21 mouse cellular contexts compared by ENCODE assay signal in the genomic region with DNA sequence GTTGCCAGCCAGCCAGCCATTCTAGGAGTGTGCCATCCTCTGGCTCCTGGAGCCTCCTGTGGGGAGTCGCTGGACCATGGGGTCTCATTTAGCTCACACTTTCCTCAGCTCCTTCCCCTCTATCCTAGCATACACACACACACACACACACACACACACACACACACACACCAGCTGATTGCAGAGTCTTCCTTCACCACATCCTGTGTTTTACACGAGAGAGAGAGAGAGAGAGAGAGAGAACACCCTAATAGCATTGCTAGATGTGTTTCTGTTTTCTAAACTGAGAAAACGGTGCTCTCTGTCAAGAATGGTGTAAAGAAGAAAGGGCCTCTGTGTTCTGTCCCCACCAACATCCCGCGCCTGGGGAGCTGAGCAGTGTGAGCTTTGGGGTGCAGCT. TPM values are rescaled to one million over a fixed set of nuclear protein-coding genes. Genes with fewer than 3 reads are reported as not detected.
DNase-seq lines count a peak whose midpoint lies in the region; ATAC-seq lines count a peak whose summit lies in the region.
"Had no signal": no experiment of that assay in that cellular context is flagged by ENCODE, and none has a peak within 500 bp of the region (broad histone marks: within the 10 kb centered on the region; RNA-seq: fewer than 3 reads in every experiment).

No protein-coding gene starts in this region.

- no peak overlapping the region for H3K9ac ChIP-seq in midbrain, embryonic 11.5 days (ENCODE audit: low read length)
- no peak overlapping the region for H3K9ac ChIP-seq in midbrain, embryonic 16.5 days (ENCODE audit: low read depth, low read length)
- H3K9ac ChIP-seq: embryonic facial prominence, embryonic 15.5 days; lung, embryonic 15.5 days; midbrain, embryonic 15.5 days; neural tube, embryonic 12.5 days had no signal

- H3K27me3 ChIP-seq in midbrain, embryonic 11.5 days (ENCODE audit: control insufficient read depth, insufficient read depth, low read length), result no peaks in the 10 kb centered on the region
- no peaks in the 10 kb centered on the region for H3K27me3 ChIP-seq in midbrain, embryonic 16.5 days (ENCODE audit: control insufficient read depth, insufficient read depth, low read depth, low read length)
- H3K27me3 ChIP-seq: embryonic facial prominence, embryonic 15.5 days; lung, embryonic 15.5 days; midbrain, embryonic 15.5 days; neural tube, embryonic 12.5 days had no signal

- no peaks in the 10 kb centered on the region for H3K36me3 ChIP-seq in midbrain, embryonic 11.5 days (ENCODE audit: control insufficient read depth, insufficient read depth, low read length)
- H3K36me3 ChIP-seq in midbrain, embryonic 16.5 days (ENCODE audit: control insufficient read depth, insufficient read depth, low read length), result no peaks in the 10 kb centered on the region
- H3K36me3 ChIP-seq: embryonic facial prominence, embryonic 15.5 days; heart, embryonic 10.5 days; lung, embryonic 15.5 days; midbrain, embryonic 15.5 days; neural tube, embryonic 12.5 days had no signal

- ATAC-seq in midbrain, embryonic 11.5 days (ENCODE audit: low FRiP score), result no peak
- no peak for ATAC-seq in midbrain, embryonic 16.5 days
- ATAC-seq: hindbrain, embryonic 16.5 days; midbrain, embryonic 15.5 days had no signal

- no peaks in the 10 kb centered on the region for H3K9me3 ChIP-seq in midbrain, embryonic 11.5 days (ENCODE audit: control insufficient read depth, low read length)
- no peaks in the 10 kb centered on the region for H3K9me3 ChIP-seq in midbrain, embryonic 16.5 days (replicated peaks; ENCODE audit: control insufficient read depth, low read length, poor library complexity, severe bottlenecking)
- H3K9me3 ChIP-seq: embryonic facial prominence, embryonic 15.5 days; G1E; heart, embryonic 10.5 days; lung, embryonic 15.5 days; midbrain, embryonic 15.5 days; neural tube, embryonic 12.5 days had no signal

- no peak overlapping the region for H3K4me3 ChIP-seq in midbrain, embryonic 11.5 days (ENCODE audit: low read depth, low read length)
- H3K4me3 ChIP-seq in midbrain, embryonic 16.5 days (ENCODE audit: low read depth, low read length), result no peak overlapping the region
- H3K4me3 ChIP-seq: embryonic facial prominence, embryonic 15.5 days; heart, embryonic 10.5 days; lung, embryonic 15.5 days; midbrain, embryonic 15.5 days; neural tube, embryonic 12.5 days had no signal

- H3K4me2 ChIP-seq in midbrain, embryonic 11.5 days, result no peak overlapping the region
- H3K4me2 ChIP-seq in midbrain, embryonic 16.5 days (ENCODE audit: low read length), result no peak overlapping the region
- H3K4me2 ChIP-seq: embryonic facial prominence, embryonic 15.5 days; lung, embryonic 15.5 days; midbrain, embryonic 15.5 days; neural tube, embryonic 12.5 days had no signal

- WGBS in midbrain, embryonic 11.5 days, result 72% methylated on average over 5 of the region's 5 CpGs
- WGBS in midbrain, embryonic 16.5 days, result 68% methylated on average over 5 of the region's 5 CpGs

- peak; percentile 60 for DNase-seq in midbrain, embryonic 11.5 days (ENCODE audit: low spot score, missing footprints)
- peak; percentile 82 for DNase-seq in T-cell, adult 2 months (ENCODE audit: low spot score)
- DNase-seq in naive thymus-derived CD4-positive, alpha-beta T cell, adult 2 months (ENCODE audit: low read depth), result peak; percentile 85
- DNase-seq in thymus, postnatal 25 days, result peak; percentile 72
- no peak for DNase-seq in cerebellum, adult 11 months
- no peak for DNase-seq in lung, adult 18-20 months
- DNase-seq in ovary, postnatal 36 days (ENCODE audit: low spot score), result no peak
- DNase-seq: cerebellum, postnatal 14 days; embryo, embryonic 11 days; gastrocnemius, postnatal 36 days; kidney, adult 18-20 months; kidney, postnatal 25 days had no signal

- H3K27ac ChIP-seq in midbrain, embryonic 11.5 days (ENCODE audit: low read depth, low read length), result no peak overlapping the region
- no peak overlapping the region for H3K27ac ChIP-seq in midbrain, embryonic 16.5 days (ENCODE audit: low read length)
- H3K27ac ChIP-seq: embryonic facial prominence, embryonic 15.5 days; heart, embryonic 10.5 days; lung, embryonic 15.5 days; midbrain, embryonic 15.5 days; neural tube, embryonic 12.5 days had no signal

- no peaks in the 10 kb centered on the region for H3K4me1 ChIP-seq in midbrain, embryonic 11.5 days (ENCODE audit: control insufficient read depth, insufficient read depth, low read length)
- H3K4me1 ChIP-seq in midbrain, embryonic 16.5 days (ENCODE audit: control insufficient read depth, insufficient read depth, low read length), result no peaks in the 10 kb centered on the region
- H3K4me1 ChIP-seq: lung, embryonic 15.5 days; midbrain, embryonic 15.5 days had no signal

RNA-seq across cellular contexts. Expression of gene Stk10, which starts 49.7 kb away (rescaled TPM):
- 0.58 and 0.67 TPM in 2 replicates for polyA plus RNA-seq in midbrain, embryonic 11.5 days (2014; fragmentation: Nextera tagmentation; extraction: Ambion mirVana)
- polyA plus RNA-seq in midbrain, embryonic 16.5 days (2015; fragmentation: Nextera tagmentation; extraction: Ambion mirVana), result 1.2 and 1.7 TPM in 2 replicates

RNA-seq across cellular contexts. Expression of gene Efcab9, which starts 50.9 kb away (rescaled TPM):
- polyA plus RNA-seq in midbrain, embryonic 11.5 days (2014; fragmentation: Nextera tagmentation; extraction: Ambion mirVana), result 0.23 TPM in 1 of 2 replicates, not detected in the other
- polyA plus RNA-seq in midbrain, embryonic 16.5 days (2015; fragmentation: Nextera tagmentation; extraction: Ambion mirVana), result not detected in 2 replicates
- polyA plus RNA-seq: embryonic facial prominence, embryonic 15.5 days; G1E; heart, embryonic 10.5 days; hindbrain, embryonic 16.5 days; liver, adult 2 months; midbrain, embryonic 15.5 days had no signal

RNA-seq across cellular contexts. Expression of gene Fbxw11, which starts 59.7 kb away (rescaled TPM):
- polyA plus RNA-seq in midbrain, embryonic 11.5 days (2014; fragmentation: Nextera tagmentation; extraction: Ambion mirVana), result 104 TPM in 2 replicates
- 119 and 125 TPM in 2 replicates for polyA plus RNA-seq in midbrain, embryonic 16.5 days (2015; fragmentation: Nextera tagmentation; extraction: Ambion mirVana)

Comparison
In these comparisons a context has a peak if more than half of its experiments do, and no peak if none do; other contexts are left out.
1. DNase-seq: peak in midbrain, embryonic 11.5 days (single experiment), T-cell, adult 2 months (single experiment), naive thymus-derived CD4-positive, alpha-beta T cell, adult 2 months (single experiment) and thymus, postnatal 25 days (single experiment); none in cerebellum, adult 11 months (single experiment), lung, adult 18-20 months (0 of 2) and ovary, postnatal 36 days (single experiment).